Mouse (Mus musculus) G1E-ER4 (cell line): ENCODE results near the gene Ucn2. TPM values are rescaled to one million over a fixed set of nuclear protein-coding genes. Genes with fewer than 3 reads are reported as not detected.

ENCODE experiments used
- GATA1 ChIP-seq: IDR thresholded peaks from one replicate; pipeline ENCODE4 v1.8.0; 2012; ENCODE audit warnings: low read length, inconsistent platforms
- polyA plus RNA-seq: library from polyadenylated mRNA; stranded (reverse); fragments of >175 nt; gene quantifications from 2 replicates; pipeline ENCODE4 v1.2.3, GENCODE M21; 2012

The Ucn2 gene
- polyA plus RNA-seq, 1 experiment = 0.05 TPM

- TF ChIP-seq GATA1 = no peak
Measured at GRCm38 (mm10) chr9:109008994-109009635, 23.3 kb downstream of the Ucn2 start.

- no peak for TF ChIP-seq GATA1
Measured at GRCm38 (mm10) chr9:109009636-109010315, 24.0 kb downstream of the Ucn2 start.

- no peak for TF ChIP-seq GATA1
Measured at GRCm38 (mm10) chr9:109010316-109010690, 24.5 kb downstream of the Ucn2 start.

- TF ChIP-seq GATA1 = no peak
Measured at GRCm38 (mm10) chr9:109015397-109015796, 29.6 kb downstream of the Ucn2 start.

- no peak for TF ChIP-seq GATA1
Measured at GRCm38 (mm10) chr9:109016973-109017604, 31.3 kb downstream of the Ucn2 start.

GRCm38 (mm10) chr9:109021428-109021827, 35.6 kb downstream of the Ucn2 start:
- TF ChIP-seq GATA1 = no peak

GRCm38 (mm10) chr9:109022866-109023685, 37.3 kb downstream of the Ucn2 start:
- no peak for TF ChIP-seq GATA1

- no peak for TF ChIP-seq GATA1
Measured at GRCm38 (mm10) chr9:109027521-109027920, 41.7 kb downstream of the Ucn2 start.

GRCm38 (mm10) chr9:109028421-109028820, 42.6 kb downstream of the Ucn2 start:
- no peak for TF ChIP-seq GATA1

GRCm38 (mm10) chr9:109028919-109029318, 43.1 kb downstream of the Ucn2 start:
- no peak for TF ChIP-seq GATA1

- TF ChIP-seq GATA1 = no peak
Measured at GRCm38 (mm10) chr9:109030312-109030711, 44.5 kb downstream of the Ucn2 start.

- TF ChIP-seq GATA1 = no peak
Measured at GRCm38 (mm10) chr9:109031001-109031400, 45.2 kb downstream of the Ucn2 start.

GRCm38 (mm10) chr9:109031686-109032085, 45.9 kb downstream of the Ucn2 start:
- TF ChIP-seq GATA1 = no peak

- TF ChIP-seq GATA1 = no peak
Measured at GRCm38 (mm10) chr9:109032435-109032834, 46.6 kb downstream of the Ucn2 start.

Other genes starting within 250 kb of the Ucn2 start
- gene Ip6k2, start 202.2 kb upstream of the Ucn2 start, polyA plus RNA-seq = 31.0 and 32.1 TPM in 2 replicates
- 9.7 and 11.5 TPM in 2 replicates for gene Nckipsd, start 177.6 kb upstream of the Ucn2 start, polyA plus RNA-seq
- 0.05 TPM in 1 of 2 replicates, not detected in the other for gene Celsr3, start 159.7 kb upstream of the Ucn2 start, polyA plus RNA-seq
- gene Slc26a6, start 132.7 kb upstream of the Ucn2 start, polyA plus RNA-seq = 2.7 and 3.6 TPM in 2 replicates
- not detected in 2 replicates for gene Tmem89, start 71.4 kb upstream of the Ucn2 start, polyA plus RNA-seq
- 556 and 620 TPM in 2 replicates for gene Uqcrc1, start 49.4 kb upstream of the Ucn2 start, polyA plus RNA-seq
- 0.09 and 0.15 TPM in 2 replicates for gene Col7a1, start 32.4 kb upstream of the Ucn2 start, polyA plus RNA-seq
- gene Pfkfb4, start 5.8 kb downstream of the Ucn2 start, polyA plus RNA-seq = 2.0 and 2.5 TPM in 2 replicates
- gene Shisa5, start 52.6 kb downstream of the Ucn2 start, polyA plus RNA-seq = 291 and 305 TPM in 2 replicates
- gene Trex1, start 73.7 kb downstream of the Ucn2 start, polyA plus RNA-seq = 15.1 and 36.8 TPM in 2 replicates
- 10.4 and 11.2 TPM in 2 replicates for gene Atrip, start 88.1 kb downstream of the Ucn2 start, polyA plus RNA-seq
- 8.7 and 9.8 TPM in 2 replicates for gene Ccdc51, start 96.5 kb downstream of the Ucn2 start, polyA plus RNA-seq
- 418 and 445 TPM in 2 replicates for gene Tma7, start 96.6 kb downstream of the Ucn2 start, polyA plus RNA-seq
- gene Plxnb1, start 109.4 kb downstream of the Ucn2 start, polyA plus RNA-seq = not detected in 2 replicates
- not detected in 2 replicates for gene Fbxw21, start 176.0 kb downstream of the Ucn2 start, polyA plus RNA-seq
- gene Fbxw13, start 210.0 kb downstream of the Ucn2 start, polyA plus RNA-seq = not detected in 2 replicates
- not detected in 2 replicates for gene Fbxw20, start 248.7 kb downstream of the Ucn2 start, polyA plus RNA-seq